Mouse (Mus musculus) thymus, adult 2 months (tissue): Measurements from ENCODE around the gene Prr3.

Source experiments
- CTCF ChIP-seq: fragments of 200-500 bp; IDR thresholded peaks from 2 replicates; pipeline ENCODE4 v1.5.1; 2012; ENCODE audit warnings: mild to moderate bottlenecking, control low read depth, low read length, moderate library complexity, borderline replicate concordance; ENCODE audit not compliant: control insufficient read depth, poor library complexity, insufficient read depth; ENCODE audit errors: extremely low read depth
- POLR2A ChIP-seq: fragments of 200-500 bp; IDR thresholded peaks from 2 replicates; pipeline ENCODE4 v1.6.1; 2012; ENCODE audit warnings: mild to moderate bottlenecking, low read length, control low read depth, moderate library complexity; ENCODE audit not compliant: control insufficient read depth, poor library complexity, insufficient read depth; ENCODE audit errors: extremely low read depth

GRCm38 (mm10) chr17:35932608-35933007, 47.4 kb downstream of the Prr3 start:
- TF ChIP-seq CTCF: no peak
- no peak for TF ChIP-seq POLR2A
